ENCODE assay signal across 8 mouse cellular contexts in genomic region chrX:101953787-101954491, GRCm38 (mm10).
DNase-seq lines count a peak whose midpoint lies in the region; ATAC-seq and TF ChIP-seq lines count a peak whose summit lies in the region.

No protein-coding gene starts in this region.

- peak; percentile 52; the same call in 1 of the 2 replicates for TF ChIP-seq CTCF in spleen, adult 2 months (IDR thresholded peaks at IDR 0.05; ENCODE audit: extremely low read depth, insufficient read depth, insufficient read length, insufficient replicate concordance)

- peaks cover 19% of the 10 kb centered on the region; the same call in 1 of the 2 replicates for H3K27me3 ChIP-seq in embryonic facial prominence, embryonic 12.5 days
- H3K27me3 ChIP-seq in limb, embryonic 13.5 days, result peaks cover 44% of the 10 kb centered on the region
- H3K27me3 ChIP-seq in midbrain, embryonic 16.5 days (ENCODE audit: control insufficient read depth, insufficient read depth, low read depth, low read length), result peaks cover 3% of the 10 kb centered on the region; the same call in 1 of the 2 replicates
- no peaks in the 10 kb centered on the region for H3K27me3 ChIP-seq in spleen, adult 2 months (ENCODE audit: control insufficient read depth, insufficient read depth, low read length)

- 17% methylated on average over 26 of the region's 30 CpGs for WGBS in embryonic facial prominence, embryonic 12.5 days
- WGBS in limb, embryonic 13.5 days, result 17% methylated on average over 26 of the region's 30 CpGs
- WGBS in midbrain, embryonic 16.5 days, result 17% methylated on average over 27 of the region's 30 CpGs
- 21% methylated on average over 30 of the region's 30 CpGs for WGBS in spleen, adult 2 months

- H3K27ac ChIP-seq in embryonic facial prominence, embryonic 12.5 days, result no peak overlapping the region
- peak overlapping the region; percentile 44; the same call in 1 of the 2 replicates for H3K27ac ChIP-seq in limb, embryonic 13.5 days
- peak overlapping the region; percentile 33; the same call in 1 of the 2 replicates for H3K27ac ChIP-seq in midbrain, embryonic 16.5 days (ENCODE audit: low read length)
- no peak overlapping the region for H3K27ac ChIP-seq in spleen, adult 2 months (ENCODE audit: insufficient read depth, low read length)

- peak; percentile 95 for ATAC-seq in embryonic facial prominence, embryonic 12.5 days (ENCODE audit: insufficient number of reproducible peaks, insufficient read depth, low FRiP score, low TSS enrichment)
- ATAC-seq in limb, embryonic 13.5 days (ENCODE audit: low FRiP score, low read depth), result peak; percentile 97
- peak; percentile 98 for ATAC-seq in midbrain, embryonic 16.5 days

- no peak for TF ChIP-seq POLR2A in spleen, adult 2 months (IDR thresholded peaks at IDR 0.05; ENCODE audit: low read depth, low read length)

- peak overlapping the region; percentile 40 for H3K9ac ChIP-seq in embryonic facial prominence, embryonic 12.5 days
- no peak overlapping the region for H3K9ac ChIP-seq in limb, embryonic 13.5 days
- peak overlapping the region; percentile 53 for H3K9ac ChIP-seq in midbrain, embryonic 16.5 days (ENCODE audit: low read depth, low read length)

- DNase-seq in 3134 (ENCODE audit: extremely low read depth, insufficient read length, low spot score), result peak; percentile 91
- DNase-seq in adrenal gland, postnatal 25 days, result peak; percentile 88
- DNase-seq in heart, adult 9 months (ENCODE audit: low spot score in 2 of 2), result peak; percentile 84 to 89
- peak; percentile 90 for DNase-seq in kidney, adult 9 months
- peak; percentile 44 to 59 for DNase-seq in spleen, adult 2 months (ENCODE audit: low read depth in 1 of 2, low spot score in 2 of 2)

- peak overlapping the region; percentile 32 for H3K4me3 ChIP-seq in embryonic facial prominence, embryonic 12.5 days
- peak overlapping the region; percentile 36 for H3K4me3 ChIP-seq in limb, embryonic 13.5 days
- peak overlapping the region; percentile 36 for H3K4me3 ChIP-seq in midbrain, embryonic 16.5 days (ENCODE audit: low read depth, low read length)
- H3K4me3 ChIP-seq in spleen, adult 2 months (ENCODE audit: extremely low read depth, insufficient read depth, insufficient read length), result peak overlapping the region; percentile 4; the same call in 1 of the 2 replicates

- no peaks in the 10 kb centered on the region for H3K9me3 ChIP-seq in embryonic facial prominence, embryonic 12.5 days
- no peaks in the 10 kb centered on the region for H3K9me3 ChIP-seq in limb, embryonic 13.5 days
- no peaks in the 10 kb centered on the region for H3K9me3 ChIP-seq in midbrain, embryonic 16.5 days (replicated peaks; ENCODE audit: control insufficient read depth, low read length, poor library complexity, severe bottlenecking)

- peak overlapping the region; percentile 50 for H3K4me2 ChIP-seq in embryonic facial prominence, embryonic 12.5 days (replicated peaks)
- peak overlapping the region; percentile 58 for H3K4me2 ChIP-seq in limb, embryonic 13.5 days (replicated peaks)
- peak overlapping the region; percentile 57 for H3K4me2 ChIP-seq in midbrain, embryonic 16.5 days (ENCODE audit: low read length)

- no peaks in the 10 kb centered on the region for H3K36me3 ChIP-seq in embryonic facial prominence, embryonic 12.5 days
- H3K36me3 ChIP-seq in limb, embryonic 13.5 days, result no peaks in the 10 kb centered on the region
- H3K36me3 ChIP-seq in midbrain, embryonic 16.5 days (ENCODE audit: control insufficient read depth, insufficient read depth, low read length), result no peaks in the 10 kb centered on the region
- no peaks in the 10 kb centered on the region for H3K36me3 ChIP-seq in spleen, adult 2 months (ENCODE audit: control insufficient read depth, insufficient read depth, low read length)

- no peaks in the 10 kb centered on the region for H3K4me1 ChIP-seq in embryonic facial prominence, embryonic 12.5 days
- H3K4me1 ChIP-seq in limb, embryonic 13.5 days, result 0 out of 2 replicates have a peak, but pooled peaks cover 4% of the 10 kb centered on the region
- H3K4me1 ChIP-seq in midbrain, embryonic 16.5 days (ENCODE audit: control insufficient read depth, insufficient read depth, low read length), result no peaks in the 10 kb centered on the region
- no peaks in the 10 kb centered on the region for H3K4me1 ChIP-seq in spleen, adult 2 months (ENCODE audit: control insufficient read depth, insufficient read depth, insufficient read length)

Comparison
In these comparisons a context has a peak if more than half of its experiments do, and no peak if none do; other contexts are left out.
1. H3K27ac ChIP-seq: peak in limb, embryonic 13.5 days (single experiment) and midbrain, embryonic 16.5 days (single experiment); none in embryonic facial prominence, embryonic 12.5 days (single experiment) and spleen, adult 2 months (single experiment).
2. Peak in every context shown above with its lines, with median percentiles within 50 percentile points of each other: DNase-seq, ATAC-seq, H3K4me2 ChIP-seq and H3K4me3 ChIP-seq.